Comparison of ENCODE assay signal across 18 mouse cellular contexts in the genomic region with DNA sequence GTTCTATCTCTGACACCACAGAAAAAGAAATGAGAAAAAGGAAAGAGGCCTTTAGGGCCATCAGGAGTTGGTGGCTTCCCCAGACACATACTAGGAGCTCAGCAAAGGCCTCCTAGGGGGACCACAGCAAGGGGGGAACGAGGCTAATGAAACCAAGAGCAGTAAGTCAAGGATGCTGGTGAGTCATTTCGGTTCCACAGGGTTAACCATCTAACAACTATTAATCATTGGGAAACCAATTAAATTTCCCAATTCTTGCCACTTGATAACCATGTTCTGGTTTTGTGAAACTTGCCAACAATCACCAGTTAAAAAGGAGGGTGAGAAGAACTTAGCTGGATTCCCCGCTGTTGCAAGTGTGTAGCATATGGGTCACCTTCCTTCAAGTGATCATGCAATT.
DNase-seq lines count a peak whose midpoint lies in the region; ATAC-seq and TF ChIP-seq lines count a peak whose summit lies in the region.
"Had no signal": no experiment of that assay in that cellular context is flagged by ENCODE, and none has a peak within 500 bp of the region (broad histone marks: within the 10 kb centered on the region; RNA-seq: fewer than 3 reads in every experiment).

No protein-coding gene starts in this region.

- H3K9ac ChIP-seq in kidney, embryonic 15.5 days: no peak overlapping the region
- H3K9ac ChIP-seq: embryonic facial prominence, embryonic 12.5 days; forebrain, embryonic 15.5 days; heart, embryonic 12.5 days; hindbrain, embryonic 14.5 days had no signal

- no peak for TF ChIP-seq CTCF in bone marrow macrophage, adult 2 months (IDR thresholded peaks at IDR 0.05; ENCODE audit: low read depth, low read length)

- WGBS in kidney, embryonic 15.5 days: 77% methylated on average over 3 of the region's 3 CpGs

- no peaks in the 10 kb centered on the region for H3K9me3 ChIP-seq in kidney, embryonic 15.5 days (replicated peaks)
- H3K9me3 ChIP-seq: embryonic facial prominence, embryonic 12.5 days; forebrain, embryonic 15.5 days; G1E; hindbrain, embryonic 10.5 days had no signal

- H3ac ChIP-seq in myocyte (ENCODE audit: control insufficient read depth, insufficient read length): no peak overlapping the region

- H3K79me2 ChIP-seq in myocyte (ENCODE audit: control insufficient read depth, insufficient read depth): no peaks in the 10 kb centered on the region

- H3K4me2 ChIP-seq in kidney, embryonic 15.5 days: no peak overlapping the region
- H3K4me2 ChIP-seq in myocyte (ENCODE audit: low read depth): peak overlapping the region; percentile 65
- H3K4me2 ChIP-seq: embryonic facial prominence, embryonic 12.5 days; forebrain, embryonic 15.5 days; heart, embryonic 12.5 days; hindbrain, embryonic 14.5 days had no signal

- ATAC-seq in kidney, embryonic 15.5 days (replicated peaks; ENCODE audit: low FRiP score): no peak
- ATAC-seq in monocyte, adult 5-6 weeks (replicated peaks; ENCODE audit: insufficient number of reproducible peaks, low FRiP score, low TSS enrichment, poor library complexity, severe bottlenecking): no peak
- ATAC-seq: forebrain, embryonic 15.5 days had no signal

- no peaks in the 10 kb centered on the region for H3K27me3 ChIP-seq in kidney, embryonic 15.5 days
- H3K27me3 ChIP-seq in myocyte (ENCODE audit: control insufficient read depth, insufficient read depth, insufficient read length): no peaks in the 10 kb centered on the region
- H3K27me3 ChIP-seq: embryonic facial prominence, embryonic 12.5 days; forebrain, embryonic 15.5 days; heart, embryonic 12.5 days had no signal

- TF ChIP-seq POLR2A in bone marrow macrophage, adult 2 months (IDR thresholded peaks at IDR 0.05; ENCODE audit: borderline replicate concordance, low read depth, low read length): no peak
- TF ChIP-seq POLR2A in myocyte (IDR thresholded peaks at IDR 0.05; ENCODE audit: insufficient read length, low read depth): no peak

- H3K4me1 ChIP-seq in kidney, embryonic 15.5 days: 0 out of 2 replicates have a peak, but pooled peaks cover 7% of the 10 kb centered on the region
- H3K4me1 ChIP-seq in bone marrow macrophage, adult 2 months (ENCODE audit: control insufficient read depth, insufficient read depth, low read length): peaks cover 47% of the 10 kb centered on the region
- H3K4me1 ChIP-seq: embryonic facial prominence, embryonic 12.5 days; forebrain, embryonic 15.5 days; heart, embryonic 12.5 days; hindbrain, embryonic 10.5 days had no signal

- no peaks in the 10 kb centered on the region for H3K36me3 ChIP-seq in kidney, embryonic 15.5 days
- H3K36me3 ChIP-seq in myocyte (ENCODE audit: control insufficient read depth, insufficient read depth): no peaks in the 10 kb centered on the region
- H3K36me3 ChIP-seq: embryonic facial prominence, embryonic 12.5 days; forebrain, embryonic 15.5 days; G1E; heart, embryonic 12.5 days; hindbrain, embryonic 10.5 days had no signal

- DNase-seq in kidney, postnatal 14 days: no peak
- peak; percentile 57 for DNase-seq in 416B (ENCODE audit: low read depth)
- no peak for DNase-seq in ovary, postnatal 36 days (ENCODE audit: low spot score)
- DNase-seq: cerebellum, adult 11 months; cerebellum, adult 9-10 months; cerebellum, postnatal 25 days; gastrocnemius, postnatal 36 days; heart, adult 18-20 months had no signal

- H3K4me3 ChIP-seq in kidney, embryonic 15.5 days (replicated peaks): no peak overlapping the region
- H3K4me3 ChIP-seq in bone marrow macrophage, adult 2 months (ENCODE audit: insufficient read depth, low read length): no peak overlapping the region
- no peak overlapping the region for H3K4me3 ChIP-seq in myocyte
- H3K4me3 ChIP-seq: embryonic facial prominence, embryonic 12.5 days; forebrain, embryonic 15.5 days; heart, embryonic 12.5 days; hindbrain, embryonic 10.5 days had no signal

- H3K27ac ChIP-seq in kidney, embryonic 15.5 days: peak overlapping the region; percentile 62
- H3K27ac ChIP-seq in bone marrow macrophage, adult 2 months (ENCODE audit: insufficient read depth, low read depth, low read length): peak overlapping the region; percentile 79
- H3K27ac ChIP-seq: embryonic facial prominence, embryonic 12.5 days; forebrain, embryonic 15.5 days; hindbrain, embryonic 10.5 days; hindbrain, embryonic 14.5 days had no signal

TF ChIP-seq in myocyte, 11 proteins besides CTCF, POLR2A, EP300 and RAD21:
- peak; percentile 37; the same call in 1 of the 2 replicates for TF ChIP-seq CEBPB (IDR thresholded peaks at IDR 0.05; ENCODE audit: insufficient read depth, poor library complexity, severe bottlenecking)
- TF ChIP-seq TCF12 (IDR thresholded peaks at IDR 0.05; ENCODE audit: insufficient read depth, poor library complexity, severe bottlenecking): no peak
TF ChIP-seq in myocyte: peak in this region for 1.
